Mouse (Mus musculus): ENCODE results near the gene Ogg1.

Ogg1 gene

DNA sequence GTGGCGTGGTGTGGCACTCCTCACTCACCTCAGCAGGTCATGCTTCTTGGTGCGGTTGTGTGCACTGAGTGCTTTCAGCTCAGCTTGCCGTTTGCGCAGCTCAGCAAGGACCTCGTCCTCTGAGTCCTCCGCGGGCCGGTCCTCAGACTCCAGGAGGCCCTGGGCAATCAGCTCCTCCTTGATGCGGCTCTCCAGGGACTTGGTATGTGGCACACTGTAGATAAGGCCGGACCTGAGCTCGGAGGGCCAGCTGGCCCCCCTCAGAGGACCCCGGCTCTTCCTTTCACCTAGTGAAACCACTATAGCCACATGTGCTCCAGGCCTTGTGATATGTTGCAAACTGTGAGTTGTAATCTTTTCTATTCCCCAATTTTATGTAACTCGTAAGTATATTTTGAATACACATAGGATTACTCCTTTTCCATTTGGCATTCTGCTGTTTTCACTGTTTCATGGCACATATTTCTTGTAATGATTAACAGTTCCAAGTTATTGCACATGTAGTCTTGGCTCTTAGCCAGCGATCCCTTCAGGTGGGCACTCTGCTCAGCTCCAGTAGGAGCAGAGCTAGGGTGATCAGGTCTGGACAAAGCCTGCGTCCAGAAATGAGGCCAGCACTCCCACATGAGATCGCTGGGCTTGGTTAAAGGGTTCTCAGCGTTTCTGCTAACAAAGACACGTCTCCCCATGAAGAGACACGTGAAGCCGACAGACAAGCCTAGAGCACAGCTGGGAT, 43.6 kb downstream of the Ogg1 start:
- no peak for DNase-seq (ENCODE audit: low read depth)

DNA sequence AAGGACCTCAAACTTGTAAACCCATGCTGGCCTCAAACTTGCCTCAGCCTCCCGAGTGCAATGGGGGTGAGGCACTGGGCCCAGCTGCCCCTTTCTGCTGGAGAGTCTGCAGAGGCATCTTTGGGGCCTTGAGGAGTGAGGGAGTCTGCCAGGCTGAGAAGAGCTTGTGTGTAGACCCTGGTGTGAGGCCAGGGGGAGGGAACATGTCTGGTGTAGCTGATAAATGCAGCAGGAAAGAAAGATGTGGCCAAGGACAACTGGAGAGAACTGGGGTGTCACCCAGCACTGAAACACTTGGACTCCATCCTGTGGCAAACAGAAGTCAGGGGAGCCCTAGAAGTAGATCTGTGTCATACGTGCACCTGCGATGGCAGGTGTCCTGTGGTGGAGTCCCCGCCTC, 46.7 kb downstream of the Ogg1 start:
- DNase-seq (ENCODE audit: low read depth): no peak

DNA sequence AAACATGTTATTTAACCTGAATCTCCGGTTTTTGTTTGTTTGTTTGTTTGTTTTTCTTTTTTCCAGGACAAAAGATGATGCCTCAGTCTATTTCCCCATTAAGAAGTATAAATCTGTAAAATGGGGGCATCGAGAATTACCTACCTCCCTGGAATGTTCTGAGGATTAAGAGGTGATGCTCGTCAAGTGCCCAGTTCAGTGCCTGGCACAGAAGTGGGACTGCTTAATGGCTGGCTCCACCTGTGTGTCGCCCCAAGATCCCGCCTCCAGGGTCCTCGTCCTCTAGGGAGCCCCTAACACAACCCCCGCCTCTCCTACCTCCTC, 50.4 kb downstream of the Ogg1 start:
- DNase-seq (ENCODE audit: low read depth): no peak

DNA sequence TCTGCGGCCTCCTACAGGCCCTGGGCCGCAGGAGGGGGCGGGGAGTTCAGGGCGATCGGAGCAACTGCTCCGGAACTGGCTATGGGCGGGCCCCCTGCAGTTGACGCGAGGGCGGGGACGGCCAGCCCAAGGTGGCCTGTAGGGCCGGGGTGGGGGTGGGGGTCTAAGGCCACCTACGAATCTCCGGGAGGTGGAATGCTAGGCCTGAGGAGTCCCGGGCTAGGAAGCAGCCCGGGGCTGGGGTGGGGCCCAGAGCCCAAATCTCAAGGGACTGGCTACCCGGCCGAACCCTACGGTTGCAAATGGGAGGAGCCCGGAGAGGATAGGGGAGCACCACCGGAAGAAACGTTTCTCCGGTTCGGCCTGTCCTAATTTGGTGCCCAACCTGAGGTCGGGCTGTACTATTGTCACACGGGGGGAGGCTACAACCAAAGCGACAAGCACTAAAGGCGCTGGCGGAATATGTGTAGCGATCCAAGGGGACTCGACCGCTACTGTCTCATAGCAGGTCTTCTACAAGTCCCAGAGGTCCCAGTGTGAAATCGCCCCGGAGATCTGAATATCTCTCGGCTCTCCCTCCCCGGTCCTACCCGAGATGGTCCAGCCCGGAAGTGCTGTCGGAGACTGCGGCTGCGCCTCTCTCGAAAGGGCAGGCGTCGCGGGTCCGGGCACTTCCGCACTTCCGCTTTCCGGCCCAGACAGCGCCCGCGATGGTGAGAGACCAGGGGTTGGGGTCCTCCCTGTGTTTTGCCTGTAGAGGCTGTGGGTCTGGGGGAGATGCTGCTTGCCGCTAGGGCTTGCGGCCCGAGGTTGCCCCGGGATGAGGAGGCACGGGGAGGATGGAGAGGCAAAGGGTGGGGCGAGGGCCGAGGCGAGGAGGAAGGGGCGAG, 51.0 kb downstream of the Ogg1 start, which contains the start of the genes Tada3 and Arpc4:
TSS of gene Tada3 (minus strand) at position 388 of the 890 bp plus-strand sequence.
TSS of gene Arpc4 (plus strand) at position 620 of the 890 bp plus-strand sequence.
- peak; percentile 97 for DNase-seq (ENCODE audit: low read depth)

DNA sequence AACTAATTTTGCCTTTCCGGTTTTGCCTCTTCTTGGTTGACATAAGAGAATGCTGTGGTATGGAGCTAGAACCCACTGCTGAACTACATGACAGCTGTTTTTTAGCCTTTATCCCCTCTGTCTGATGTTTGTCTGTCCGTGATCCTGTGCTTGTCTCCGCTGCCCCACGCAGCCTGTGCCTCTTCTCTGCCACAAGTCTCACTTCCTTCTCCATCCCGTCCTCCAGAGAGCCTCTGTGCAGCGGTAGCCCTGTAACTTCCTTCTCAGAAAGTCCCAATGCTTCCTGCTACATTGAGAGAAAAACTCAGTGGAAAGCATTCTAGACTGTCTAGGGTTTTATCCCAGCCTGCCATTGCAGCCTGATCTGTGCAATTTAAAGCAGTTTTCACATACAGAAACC, 52.5 kb downstream of the Ogg1 start:
- peak; percentile 45 for DNase-seq (ENCODE audit: low read depth)

DNA sequence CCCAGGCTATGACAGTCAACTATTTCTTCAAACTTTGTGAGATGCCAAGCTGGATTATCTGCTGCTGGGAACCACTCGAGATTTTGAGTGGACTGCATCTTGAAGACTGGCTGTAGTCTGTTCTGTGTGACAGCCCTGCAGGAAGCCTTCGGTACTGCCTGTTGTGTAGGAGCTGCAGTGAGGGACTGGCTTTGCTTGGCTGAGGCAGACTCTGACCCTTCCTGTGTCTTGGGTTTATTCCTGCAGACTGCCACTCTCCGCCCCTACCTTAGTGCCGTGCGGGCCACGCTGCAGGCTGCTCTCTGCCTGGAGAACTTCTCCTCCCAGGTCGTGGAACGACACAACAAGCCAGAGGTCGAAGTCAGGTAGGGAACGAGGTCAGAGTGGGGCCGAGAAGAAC, 53.7 kb downstream of the Ogg1 start:
- peak; percentile 38 for DNase-seq (ENCODE audit: low read depth)

DNA sequence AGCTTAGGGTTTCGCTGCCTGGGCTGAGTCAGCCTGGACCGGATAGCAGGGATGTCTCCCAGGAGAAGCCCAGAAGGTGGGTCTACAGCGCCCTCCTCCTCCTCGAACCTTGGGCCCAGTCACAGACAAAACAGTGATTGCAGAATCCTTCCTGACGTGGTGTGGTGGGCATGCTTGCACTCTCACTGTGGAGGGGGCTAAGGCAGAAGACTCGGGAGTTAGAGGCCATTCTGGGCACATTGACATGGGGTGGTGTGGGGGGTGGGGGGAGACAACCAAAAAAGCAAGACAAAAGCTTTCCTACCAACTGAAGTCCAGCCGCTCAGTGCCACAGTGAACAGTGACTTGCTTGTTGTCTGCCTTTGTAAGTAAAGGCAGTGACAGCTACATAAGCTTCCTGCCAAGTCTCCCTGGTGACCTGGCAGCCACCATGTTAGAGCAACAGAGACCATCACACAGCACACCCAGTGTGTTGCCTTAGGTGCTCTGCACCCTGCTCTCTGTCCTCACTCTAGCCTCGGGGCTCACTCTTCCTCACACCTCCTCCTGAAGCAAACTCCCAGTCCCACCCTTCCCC, 57.7 kb downstream of the Ogg1 start:
- no peak for DNase-seq (ENCODE audit: low read depth)

Data from induced T-regulatory cell, adult 2 months (primary cell).